In the genomic region with DNA sequence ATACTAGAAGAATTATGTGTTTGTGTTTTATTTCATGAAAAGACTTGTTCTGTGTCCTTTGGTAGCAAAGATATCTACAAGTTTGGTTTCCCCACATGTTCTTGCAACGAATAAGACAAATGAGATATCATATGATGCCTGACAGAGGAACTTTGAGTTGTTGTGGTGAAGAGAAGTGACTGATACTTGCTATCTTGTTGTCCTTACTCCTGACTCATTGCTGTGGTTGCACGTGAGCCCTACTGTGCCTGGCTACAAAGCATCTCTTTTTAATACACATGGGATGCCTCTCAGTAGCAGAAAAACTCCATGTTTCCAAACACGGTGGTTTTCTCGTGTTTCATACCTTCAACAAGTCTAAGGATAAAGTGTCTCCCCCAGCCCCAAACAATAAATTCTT, we compare ENCODE assay signal across 28 mouse cellular contexts.
"Had no signal": no experiment of that assay in that cellular context is flagged by ENCODE, and none has a peak within 500 bp of the region (broad histone marks: within the 10 kb centered on the region; RNA-seq: fewer than 3 reads in every experiment).

No protein-coding gene starts in this region.

- H3K27me3 ChIP-seq: embryonic facial prominence, embryonic 12.5 days; embryonic facial prominence, embryonic 13.5 days; embryonic facial prominence, embryonic 15.5 days; forebrain, embryonic 12.5 days; forebrain, embryonic 13.5 days; forebrain, embryonic 15.5 days had no signal

- H3K36me3 ChIP-seq: embryonic facial prominence, embryonic 10.5 days; embryonic facial prominence, embryonic 12.5 days; embryonic facial prominence, embryonic 13.5 days; embryonic facial prominence, embryonic 15.5 days; forebrain, embryonic 10.5 days; forebrain, embryonic 12.5 days; forebrain, embryonic 15.5 days; heart, embryonic 10.5 days had no signal

- DNase-seq: cerebellum, adult 9-10 months; cerebellum, adult 9-11 months; cerebellum, postnatal 10 days; cerebellum, postnatal 14 days; cerebellum, postnatal 25 days; cerebellum, postnatal 36 days; embryo, embryonic 11 days; forebrain, postnatal 0 days; gastrocnemius, adult 2 months; gastrocnemius, postnatal 10 days; gastrocnemius, postnatal 14 days; gastrocnemius, postnatal 25 days; gastrocnemius, postnatal 36 days; heart, adult 18-20 months; heart, adult 2 months had no signal

- H3K9me3 ChIP-seq: embryonic facial prominence, embryonic 10.5 days; embryonic facial prominence, embryonic 12.5 days; embryonic facial prominence, embryonic 13.5 days; embryonic facial prominence, embryonic 15.5 days; forebrain, embryonic 10.5 days; forebrain, embryonic 12.5 days; forebrain, embryonic 13.5 days; forebrain, embryonic 15.5 days; heart, embryonic 10.5 days had no signal

- ATAC-seq: forebrain, embryonic 13.5 days; forebrain, embryonic 14.5 days; forebrain, embryonic 15.5 days; forebrain, embryonic 16.5 days; forebrain, postnatal 0 days had no signal

- H3K4me1 ChIP-seq: embryonic facial prominence, embryonic 10.5 days; embryonic facial prominence, embryonic 12.5 days; embryonic facial prominence, embryonic 15.5 days; forebrain, embryonic 10.5 days; forebrain, embryonic 12.5 days; forebrain, embryonic 13.5 days; forebrain, embryonic 15.5 days had no signal

- H3K27ac ChIP-seq: embryonic facial prominence, embryonic 10.5 days; embryonic facial prominence, embryonic 12.5 days; embryonic facial prominence, embryonic 13.5 days; embryonic facial prominence, embryonic 15.5 days; forebrain, embryonic 10.5 days; forebrain, embryonic 12.5 days; forebrain, embryonic 13.5 days; forebrain, embryonic 15.5 days; gastrocnemius, adult 2 months; heart, adult 2 months; heart, embryonic 10.5 days had no signal

- H3K4me2 ChIP-seq: embryonic facial prominence, embryonic 12.5 days; embryonic facial prominence, embryonic 13.5 days; embryonic facial prominence, embryonic 15.5 days; forebrain, embryonic 12.5 days; forebrain, embryonic 13.5 days; forebrain, embryonic 15.5 days; heart, embryonic 11.5 days had no signal

- H3K4me3 ChIP-seq: embryonic facial prominence, embryonic 10.5 days; embryonic facial prominence, embryonic 12.5 days; embryonic facial prominence, embryonic 13.5 days; embryonic facial prominence, embryonic 15.5 days; erythroblast, embryonic 14.5 days; forebrain, embryonic 10.5 days; forebrain, embryonic 12.5 days; forebrain, embryonic 13.5 days; forebrain, embryonic 15.5 days; gastrocnemius, adult 2 months; heart, adult 2 months; heart, embryonic 10.5 days had no signal

- H3K9ac ChIP-seq: embryonic facial prominence, embryonic 12.5 days; embryonic facial prominence, embryonic 13.5 days; embryonic facial prominence, embryonic 15.5 days; forebrain, embryonic 12.5 days; forebrain, embryonic 13.5 days; forebrain, embryonic 15.5 days; forebrain, postnatal 0 days had no signal
